Mouse (Mus musculus) lung, postnatal 0 days (tissue): ENCODE data around the gene Endou. TPM values are rescaled to one million over a fixed set of nuclear protein-coding genes. Genes with fewer than 3 reads are reported as not detected.

ENCODE experiments used
- ATAC-seq: fragments of 200-750 bp; cut with Nextera tagmentation; 2 replicates; pipeline ENCODE4 v1.8.0; 2017; ENCODE audit warnings: moderate library complexity
- DNase-seq: peaks from one replicate; pipeline ENCODE4 v3.0.0-alpha.2; 2016; ENCODE audit warnings: low spot score
- H3K27ac ChIP-seq: fragments of 300-500 bp; sonication (generic); 2 replicates; pipeline ENCODE4 v1.5.1; 2014; ENCODE audit warnings: antibody characterized with exemption, mild to moderate bottlenecking, low read length, mixed read lengths
- H3K27me3 ChIP-seq: fragments of 300-500 bp; sonication (generic); replicated peaks from 2 replicates; pipeline ENCODE4 v1.6.1; 2014; ENCODE audit warnings: low read length, mixed read lengths; ENCODE audit not compliant: insufficient read depth
- H3K36me3 ChIP-seq: fragments of 300-500 bp; sonication (generic); 2 replicates; pipeline ENCODE4 v1.6.1; 2014; ENCODE audit warnings: low read length, mixed read lengths; ENCODE audit not compliant: insufficient read depth
- H3K4me1 ChIP-seq: fragments of 300-500 bp; sonication (generic); 2 replicates; pipeline ENCODE4 v1.6.1; 2014; ENCODE audit warnings: antibody characterized with exemption, low read depth, low read length, mixed read lengths; ENCODE audit not compliant: insufficient read depth
- H3K4me2 ChIP-seq: fragments of 300-500 bp; sonication (generic); replicated peaks from 2 replicates; pipeline ENCODE4 v1.6.1; 2014; ENCODE audit warnings: low read depth, mild to moderate bottlenecking, low read length, moderate library complexity, mixed read lengths
- H3K4me3 ChIP-seq: fragments of 300-500 bp; sonication (generic); 2 replicates; pipeline ENCODE4 v1.5.1; 2014; ENCODE audit warnings: low read depth, low read length
- H3K9ac ChIP-seq: fragments of 300-500 bp; sonication (generic); replicated peaks from 2 replicates; pipeline ENCODE4 v1.6.1; 2014; ENCODE audit warnings: low read depth, mild to moderate bottlenecking
- H3K9me3 ChIP-seq: fragments of 300-500 bp; sonication (generic); 2 replicates; pipeline ENCODE4 v1.6.1; 2016; ENCODE audit warnings: low read length, mixed read lengths
- CTCF ChIP-seq: IDR thresholded peaks from 2 replicates; pipeline ENCODE4 v1.5.1; 2016; ENCODE audit warnings: antibody characterized with exemption, mild to moderate bottlenecking
- EP300 ChIP-seq: IDR thresholded peaks from 2 replicates; pipeline ENCODE4 v1.6.1; 2016; ENCODE audit warnings: antibody characterized with exemption, mild to moderate bottlenecking, control low read depth
- WGBS: fragments of 180-500 bp; shearing (Covaris S2); extraction: QIAGEN DNeasy Blood & Tissue Kit; methylation state at CpG from one replicate; pipeline ENCODE4 v1.1.7; 2014; 5-methylcytosine and 5-hydroxymethylcytosine counted together
- polyA plus RNA-seq: library from polyadenylated mRNA; unstranded; fragments of >200 nt; fragmentation: Nextera tagmentation; extraction: Ambion mirVana; gene quantifications from 2 replicates; pipeline ENCODE4 v1.2.1, GENCODE M21; 2015

The Endou gene
- polyA plus RNA-seq, 1 experiment from 2014 or later: 2.1 TPM

- WGBS: 63% methylated on average over 5 of the region's 5 CpGs
- Histone ChIP-seq H3K9ac (no peak overlapping the region), H3K36me3 (peaks cover 16% of the 10 kb centered on the region; the same call in 1 of the 2 replicates), H3K27ac (no peak overlapping the region), H3K9me3 (no peaks in the 10 kb centered on the region), H3K4me3 (no peak overlapping the region), H3K27me3 (no peaks in the 10 kb centered on the region), H3K4me1 (peaks cover 10% of the 10 kb centered on the region), H3K4me2 (no peak overlapping the region)
- ATAC-seq (no peak), DNase-seq (no peak)
- no peak for TF ChIP-seq CTCF
Measured at GRCm38 (mm10) chr15:97760952-97761351, 29.8 kb upstream of the Endou start.

- no peaks in the 10 kb centered on the region for H3K9me3 ChIP-seq
- H3K27ac ChIP-seq: no peak overlapping the region
- H3K27me3 ChIP-seq: no peaks in the 10 kb centered on the region
- H3K9ac ChIP-seq: no peak overlapping the region
- peaks cover 10% of the 10 kb centered on the region for H3K4me1 ChIP-seq
- no peak overlapping the region for H3K4me2 ChIP-seq
- H3K36me3 ChIP-seq: peaks cover 16% of the 10 kb centered on the region; the same call in 1 of the 2 replicates
- TF ChIP-seq CTCF: no peak
- TF ChIP-seq EP300: no peak
- ATAC-seq: no peak
- no peak for DNase-seq
- 78% methylated on average over 9 of the region's 9 CpGs for WGBS
- H3K4me3 ChIP-seq: no peak overlapping the region
Measured at GRCm38 (mm10) chr15:97760006-97760405, 28.9 kb upstream of the Endou start.

GRCm38 (mm10) chr15:97755361-97755760 lies 24.2 kb upstream of the Endou start:
- Histone ChIP-seq H3K4me2 (no peak overlapping the region), H3K27me3 (no peaks in the 10 kb centered on the region), H3K9ac (no peak overlapping the region), H3K4me3 (no peak overlapping the region), H3K9me3 (no peaks in the 10 kb centered on the region), H3K27ac (no peak overlapping the region), H3K4me1 (peaks cover 3% of the 10 kb centered on the region; the same call in 1 of the 2 replicates), H3K36me3 (peaks cover 15% of the 10 kb centered on the region; the same call in 1 of the 2 replicates)
- ATAC-seq: no peak
- no peak for DNase-seq
- 57% methylated on average over 8 of the region's 8 CpGs for WGBS
- no peak for TF ChIP-seq CTCF
- no peak for TF ChIP-seq EP300

GRCm38 (mm10) chr15:97754476-97754875 lies 23.3 kb upstream of the Endou start:
- Histone ChIP-seq H3K4me2 (no peak overlapping the region), H3K4me1 (peaks cover 3% of the 10 kb centered on the region; the same call in 1 of the 2 replicates), H3K27me3 (no peaks in the 10 kb centered on the region), H3K4me3 (no peak overlapping the region), H3K9me3 (no peaks in the 10 kb centered on the region), H3K36me3 (peaks cover 13% of the 10 kb centered on the region; the same call in 1 of the 2 replicates), H3K27ac (no peak overlapping the region), H3K9ac (no peak overlapping the region)
- DNase-seq (no peak), ATAC-seq (no peak)
- WGBS: 29% methylated on average over 6 of the region's 6 CpGs
- TF ChIP-seq EP300 (no peak), CTCF (no peak)

- no peak for DNase-seq
- Histone ChIP-seq H3K4me1 (peaks cover 3% of the 10 kb centered on the region; the same call in 1 of the 2 replicates), H3K9me3 (no peaks in the 10 kb centered on the region), H3K4me3 (no peak overlapping the region), H3K36me3 (0 out of 2 replicates have a peak, but pooled peaks cover under 1% of the 10 kb centered on the region), H3K9ac (no peak overlapping the region), H3K27me3 (no peaks in the 10 kb centered on the region), H3K27ac (no peak overlapping the region), H3K4me2 (no peak overlapping the region)
- TF ChIP-seq CTCF: no peak
- no peak for TF ChIP-seq EP300
- 86% methylated on average over 5 of the region's 5 CpGs for WGBS
- ATAC-seq: no peak
Measured at GRCm38 (mm10) chr15:97752491-97752890, 21.4 kb upstream of the Endou start.

- DNase-seq: peak; percentile 43
- no peaks in the 10 kb centered on the region for H3K36me3 ChIP-seq
- H3K4me3 ChIP-seq: no peak overlapping the region
- no peak overlapping the region for H3K27ac ChIP-seq
- no peak for ATAC-seq
- H3K9me3 ChIP-seq: no peaks in the 10 kb centered on the region
- H3K4me2 ChIP-seq: no peak overlapping the region
- H3K4me1 ChIP-seq: peaks cover 3% of the 10 kb centered on the region; the same call in 1 of the 2 replicates
- peak; percentile 74 for TF ChIP-seq CTCF
- TF ChIP-seq EP300: no peak
- 65% methylated on average over 2 of the region's 2 CpGs for WGBS
- H3K9ac ChIP-seq: no peak overlapping the region
- H3K27me3 ChIP-seq: no peaks in the 10 kb centered on the region
Measured at GRCm38 (mm10) chr15:97751676-97752075, 20.5 kb upstream of the Endou start.
